Mouse (Mus musculus): ENCODE data around the gene Calu.

DNA sequence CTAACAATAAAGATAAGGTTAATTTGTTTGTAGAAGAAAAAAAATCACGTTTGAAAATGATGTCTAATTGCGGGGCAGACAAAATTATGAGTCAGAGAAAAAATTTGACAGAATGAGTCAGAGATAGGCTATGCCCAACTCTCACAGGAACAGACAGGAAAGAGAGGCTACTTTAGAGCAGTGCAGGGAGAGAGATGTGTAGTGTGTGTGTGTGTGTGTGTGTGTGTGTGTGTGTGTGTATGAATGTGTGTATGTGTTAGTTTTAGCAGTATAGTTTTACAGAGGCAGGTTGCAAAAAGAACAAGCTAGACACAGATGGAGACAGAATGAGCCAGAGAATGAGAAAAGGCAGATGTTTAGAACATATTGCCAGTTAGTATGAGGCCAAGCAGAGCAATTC is 48.8 kb upstream of the Calu start:
- TF ChIP-seq CTCF (conservative IDR thresholded peaks at IDR 0.05; ENCODE audit: low read length) (no peak), POU5F1 (IDR thresholded peaks at IDR 0.05; ENCODE audit: borderline replicate concordance, low read length) (no peak), NANOG (IDR thresholded peaks at IDR 0.05; ENCODE audit: borderline replicate concordance, low read length) (no peak)
